Mouse (Mus musculus): ENCODE results near the gene S100a6.

- no peak for TF ChIP-seq POLR2A (IDR thresholded peaks at IDR 0.05; ENCODE audit: low read depth, low read length)
- no peak for TF ChIP-seq CTCF (IDR thresholded peaks at IDR 0.05; ENCODE audit: borderline replicate concordance, insufficient read depth, low read length)
Observed at GRCm38 (mm10) chr3:90626266-90627021, 13.8 kb downstream of the S100a6 start.

Data from embryonic fibroblast, embryonic 13.5 days (primary cell).